Mouse (Mus musculus): ENCODE measurements around the gene Cntnap2.
"Not testable (repeated sequence)": the region's sequence is repeated elsewhere in the genome, so short reads cannot be mapped to it uniquely, and the experiment has no call there.

The Cntnap2 gene

DNA sequence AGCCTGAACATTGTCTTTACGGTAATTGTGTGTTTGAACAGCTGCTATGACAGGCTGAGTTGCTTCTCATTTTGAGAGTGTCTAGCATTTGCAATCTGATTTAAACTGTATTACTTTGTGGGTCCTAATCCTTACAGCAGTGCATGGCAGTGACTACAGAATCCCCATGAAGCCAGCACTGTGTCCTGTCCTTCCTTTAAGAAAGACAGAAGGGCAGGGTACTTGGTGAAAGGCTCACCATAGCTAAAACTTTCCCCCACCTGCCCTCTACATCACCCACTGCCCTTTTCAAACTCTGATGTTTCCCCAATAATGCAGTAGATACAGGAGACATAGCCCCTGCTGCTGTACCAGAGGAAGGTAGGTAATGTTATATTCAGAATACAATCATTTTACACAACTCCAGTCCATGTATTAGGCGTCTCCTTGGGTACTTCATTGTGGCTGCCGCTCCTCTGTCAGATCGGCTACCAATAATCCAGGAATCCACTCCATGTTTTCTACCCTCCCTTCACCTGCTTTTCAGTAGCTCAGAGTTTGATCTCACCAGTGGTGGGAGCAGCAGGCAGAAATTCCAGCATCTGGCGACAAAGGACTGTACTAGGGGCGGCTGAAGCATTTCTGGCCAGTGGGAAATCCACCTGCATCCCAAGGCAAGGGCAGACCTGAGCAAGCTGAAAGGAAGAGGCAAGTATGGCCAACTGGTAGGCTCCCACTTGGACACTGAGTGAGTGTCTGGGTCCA is 2184.9 kb downstream of the Cntnap2 start:
- DNase-seq (ENCODE audit: low spot score), result peak; percentile 96

GRCm38 (mm10) chr6:47244642-47245041 is 2185.5 kb downstream of the Cntnap2 start:
- no peak for DNase-seq (ENCODE audit: low spot score)

DNA sequence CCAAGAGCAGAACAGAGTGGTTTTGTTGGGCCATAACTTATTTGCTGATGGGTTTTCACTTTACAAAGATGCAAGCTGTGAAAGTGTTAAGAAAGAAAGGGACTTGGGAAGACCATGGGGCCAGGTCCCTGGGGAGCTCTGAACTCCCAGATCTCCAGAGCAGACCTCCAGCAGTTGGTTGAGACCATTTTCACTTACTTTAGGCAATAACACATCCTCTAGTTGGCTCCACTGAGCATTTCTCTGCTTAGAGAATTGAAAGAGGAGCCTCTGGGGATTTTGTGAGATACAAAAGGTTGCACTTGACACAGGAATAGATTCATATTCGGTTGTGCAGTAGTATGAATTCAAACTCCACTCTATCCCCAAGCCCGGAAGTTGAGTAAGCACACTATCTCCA is 2196.1 kb downstream of the Cntnap2 start:
- no peak for DNase-seq (ENCODE audit: low spot score)

DNA sequence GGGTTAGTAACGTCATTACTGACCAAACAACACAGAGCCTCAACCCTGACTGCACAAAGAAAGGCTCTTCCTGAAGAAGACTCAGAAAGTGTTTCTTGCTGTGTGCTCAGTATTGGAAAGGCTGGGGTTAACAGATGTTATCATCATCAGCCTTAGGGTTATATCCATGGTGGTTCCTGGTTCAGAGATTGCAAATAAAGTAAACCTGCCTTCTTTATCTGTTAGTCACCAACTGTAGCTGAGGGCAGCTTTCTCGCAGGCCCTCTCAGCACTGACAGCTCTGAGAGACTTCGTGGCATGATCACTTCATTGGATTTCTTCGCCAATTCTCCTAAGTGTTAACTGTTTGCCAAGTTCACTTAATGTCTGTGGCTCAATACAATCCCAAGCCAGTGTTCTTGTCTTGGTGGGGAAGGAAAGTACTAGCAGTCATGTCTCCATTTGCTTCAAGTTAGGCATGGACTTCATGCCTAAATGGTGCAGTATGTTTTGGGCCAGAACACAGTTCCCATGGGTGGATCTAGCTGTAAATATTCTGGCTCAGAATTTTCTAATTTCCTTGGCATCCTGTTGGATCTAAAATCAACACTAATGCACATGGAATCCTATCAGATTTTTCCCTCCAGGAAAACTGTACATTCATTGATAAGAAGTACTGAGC is 2197.2 kb downstream of the Cntnap2 start:
- no peak for DNase-seq (ENCODE audit: low spot score)

DNA sequence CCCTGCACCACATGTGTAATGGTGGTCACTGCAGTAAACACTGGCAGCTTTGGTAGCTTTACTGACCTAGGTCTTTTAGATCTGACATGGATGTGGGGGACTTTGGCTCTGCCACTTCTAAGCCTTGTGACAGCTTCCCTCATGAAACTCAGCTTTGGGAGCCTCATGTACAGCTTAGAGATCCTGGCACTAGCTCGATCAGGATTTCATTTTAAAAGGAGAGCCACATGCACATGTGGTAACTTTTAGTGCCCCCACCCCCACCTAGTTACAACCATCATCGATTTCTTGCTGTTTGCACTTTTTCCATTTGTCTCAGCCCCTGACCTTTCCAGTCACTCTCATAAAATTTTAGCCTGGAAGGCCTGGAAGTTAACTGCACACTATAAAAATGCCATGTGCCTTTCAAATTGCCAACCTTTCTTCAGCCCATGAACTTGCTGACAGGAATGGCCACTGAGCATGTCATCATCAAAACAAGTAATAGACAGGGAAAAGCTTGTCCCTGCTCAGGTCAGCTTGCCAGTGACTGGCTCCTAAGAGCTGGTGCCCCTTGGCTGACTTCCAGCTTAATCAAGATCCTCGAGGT is 2197.9 kb downstream of the Cntnap2 start:
- DNase-seq (ENCODE audit: low spot score), result no peak

GRCm38 (mm10) chr6:47259626-47260114 is 2200.5 kb downstream of the Cntnap2 start:
- DNase-seq (ENCODE audit: low spot score), result peak; percentile 48

- DNase-seq (ENCODE audit: low spot score), result no peak
Observed at GRCm38 (mm10) chr6:47267236-47267635, 2208.1 kb downstream of the Cntnap2 start.

DNA sequence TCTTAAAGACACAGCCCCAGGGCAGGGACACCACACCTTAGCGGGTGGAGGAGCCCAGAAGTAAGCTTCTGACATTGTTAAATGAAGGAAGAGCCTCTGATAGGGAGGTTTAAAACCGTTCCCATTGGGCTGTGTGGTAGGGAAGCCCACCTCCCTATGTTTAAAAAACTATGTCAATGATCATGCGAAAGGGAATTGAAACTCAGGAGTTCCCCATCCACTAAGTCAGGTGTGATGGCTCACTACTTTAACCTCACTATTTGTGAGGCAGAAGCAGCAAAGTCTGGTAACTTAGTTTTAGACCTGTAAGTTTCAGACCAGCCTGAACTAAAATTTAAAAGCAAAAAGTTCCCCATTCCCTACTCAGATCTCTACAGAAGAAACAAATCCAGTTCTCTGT is 2210.3 kb downstream of the Cntnap2 start:
- no peak for DNase-seq (ENCODE audit: low spot score)

GRCm38 (mm10) chr6:47271576-47271975 is 2212.4 kb downstream of the Cntnap2 start:
- no peak for DNase-seq (ENCODE audit: low spot score)

DNA sequence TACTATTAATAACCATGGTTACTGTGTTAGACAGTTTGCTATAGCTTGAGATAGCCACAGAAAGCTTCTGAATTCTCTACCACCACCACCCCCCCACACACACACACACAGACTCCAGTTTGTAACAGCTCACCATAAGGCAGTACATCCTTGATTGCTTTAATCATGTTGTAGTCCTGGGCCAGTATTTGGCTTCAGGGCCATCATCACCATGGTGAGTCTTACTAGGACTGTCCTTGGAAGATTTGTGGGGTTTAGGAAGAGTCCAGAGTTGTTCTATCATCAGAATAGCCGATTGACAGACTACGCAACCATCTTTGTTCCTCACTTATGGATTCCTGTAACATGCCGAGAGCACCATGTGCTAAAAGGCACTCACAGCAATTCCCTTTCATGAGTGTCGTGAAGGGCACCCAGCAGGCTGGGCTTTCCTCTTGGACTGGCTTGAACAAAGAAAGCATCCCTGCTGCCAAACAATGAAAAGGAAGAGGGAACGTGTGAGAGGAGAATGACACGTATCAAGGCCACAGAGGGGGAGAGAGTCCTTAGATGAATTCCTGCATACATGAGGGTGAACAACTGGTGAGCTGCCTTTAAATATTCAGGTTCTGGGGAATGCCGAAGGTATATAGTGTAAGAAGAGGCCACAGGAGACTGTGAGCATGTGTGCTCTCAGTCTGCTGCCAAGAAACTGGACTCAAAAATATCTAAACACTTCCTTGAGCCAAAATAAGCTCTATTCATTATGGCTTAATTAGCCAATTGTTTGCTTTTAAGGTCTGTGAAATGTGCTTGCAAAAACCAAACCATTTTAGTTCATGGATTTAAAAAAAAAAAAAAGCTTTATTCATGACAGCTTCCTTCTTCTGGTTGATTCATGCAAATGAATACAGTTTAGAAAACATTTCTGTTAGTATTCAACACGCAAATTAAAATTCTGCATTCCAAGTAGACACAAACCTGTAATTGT is 2213.7 kb downstream of the Cntnap2 start:
- DNase-seq (ENCODE audit: low spot score), result peak; percentile 31

DNA sequence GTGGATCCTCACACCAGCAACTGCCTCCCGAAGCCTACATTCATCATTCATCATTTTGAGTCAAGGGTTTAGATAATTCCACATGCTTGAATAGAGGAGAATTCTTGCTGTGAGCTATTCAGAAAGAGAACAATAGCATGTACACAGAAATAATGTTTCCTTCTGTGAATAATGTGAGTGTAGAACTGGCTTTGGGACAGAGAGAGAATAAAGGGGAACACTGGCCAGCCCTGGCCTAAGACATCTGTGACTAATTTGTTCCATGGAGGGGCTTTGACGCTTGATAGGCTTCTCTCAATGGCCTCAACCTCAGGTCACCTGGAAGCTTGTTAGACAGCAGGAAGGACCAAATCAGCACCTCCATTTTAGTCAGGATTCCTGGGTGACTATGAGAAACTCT is 2215.9 kb downstream of the Cntnap2 start:
- peak; percentile 33 for DNase-seq (ENCODE audit: low spot score)

GRCm38 (mm10) chr6:47279183-47279582 is 2220.0 kb downstream of the Cntnap2 start:
- peak; percentile 69 for DNase-seq (ENCODE audit: low spot score)

GRCm38 (mm10) chr6:47281584-47281983 is 2222.4 kb downstream of the Cntnap2 start:
- no peak for DNase-seq (ENCODE audit: low spot score)

- no peak for DNase-seq (ENCODE audit: low spot score)
Observed at GRCm38 (mm10) chr6:47284794-47285193, 2225.6 kb downstream of the Cntnap2 start.

DNA sequence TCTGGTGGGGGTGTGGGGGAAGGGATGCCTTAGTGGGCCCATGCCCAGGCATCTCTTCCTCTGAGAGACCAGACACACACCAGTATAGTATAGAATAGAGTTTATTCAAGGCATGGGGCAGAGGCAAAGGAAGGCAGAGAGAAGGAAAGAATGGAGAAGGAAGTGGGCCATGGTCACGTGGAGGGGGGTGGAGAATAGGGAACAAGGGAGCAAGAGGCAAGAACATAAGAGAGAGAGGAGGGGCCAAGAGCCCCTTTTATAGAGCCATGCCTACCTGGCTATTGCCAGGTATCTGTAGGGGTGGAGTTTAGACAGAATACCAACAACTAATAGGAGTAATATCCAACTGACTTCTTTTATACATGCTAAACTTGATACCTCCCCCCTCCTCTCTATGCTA is 2226.6 kb downstream of the Cntnap2 start:
- DNase-seq (ENCODE audit: low spot score), result no peak

- DNase-seq (ENCODE audit: low spot score), result not testable (repeated sequence)
Observed at GRCm38 (mm10) chr6:47286247-47286967, 2227.2 kb downstream of the Cntnap2 start.

GRCm38 (mm10) chr6:47287722-47288121 is 2228.6 kb downstream of the Cntnap2 start:
- DNase-seq (ENCODE audit: low spot score), result no peak

GRCm38 (mm10) chr6:47291973-47292372 is 2232.8 kb downstream of the Cntnap2 start:
- DNase-seq (ENCODE audit: low spot score), result no peak

DNA sequence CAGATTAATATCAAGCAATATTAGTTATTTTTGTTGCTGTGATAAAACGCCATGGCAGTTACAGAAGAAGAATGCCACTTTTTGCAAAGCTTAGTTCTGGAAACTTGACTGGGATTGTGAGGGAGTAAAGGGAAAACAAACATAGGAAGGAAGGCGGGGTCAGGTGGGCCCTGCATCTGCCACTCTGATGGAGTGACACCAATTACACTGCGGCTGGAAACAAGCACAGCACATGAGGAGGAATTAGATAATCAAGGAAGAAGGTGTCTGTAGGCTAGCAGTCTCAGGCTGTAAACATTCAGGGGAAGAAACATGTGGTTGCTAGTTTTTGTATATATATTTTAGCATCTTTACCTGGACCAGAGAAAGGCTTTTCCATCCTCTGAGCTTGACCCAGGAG is 2233.3 kb downstream of the Cntnap2 start:
- no peak for DNase-seq (ENCODE audit: low spot score)

GRCm38 (mm10) chr6:47294433-47294832 is 2235.3 kb downstream of the Cntnap2 start:
- no peak for DNase-seq (ENCODE audit: low spot score)

- DNase-seq (ENCODE audit: low spot score), result no peak
Observed at GRCm38 (mm10) chr6:47304848-47305490, 2245.8 kb downstream of the Cntnap2 start.

All from retina, embryonic 14.5 days (tissue).